Mouse (Mus musculus): Measurements from ENCODE around the gene Rbp2. TPM values are rescaled to one million over a fixed set of nuclear protein-coding genes. Genes with fewer than 3 reads are reported as not detected.

Rbp2 gene
- polyA plus RNA-seq, 1 experiment, result 69.0 TPM

- no peak for DNase-seq (ENCODE audit: low read depth, low spot score)
- WGBS, result 89% methylated on average over 6 of the region's 6 CpGs
Observed at GRCm38 (mm10) chr9:98510363-98511055, 24.6 kb downstream of the Rbp2 start.

GRCm38 (mm10) chr9:98523872-98524271 is 38.0 kb downstream of the Rbp2 start:
- no peak for DNase-seq (ENCODE audit: low read depth, low spot score)
- 53% methylated on average over 2 of the region's 2 CpGs for WGBS

DNA sequence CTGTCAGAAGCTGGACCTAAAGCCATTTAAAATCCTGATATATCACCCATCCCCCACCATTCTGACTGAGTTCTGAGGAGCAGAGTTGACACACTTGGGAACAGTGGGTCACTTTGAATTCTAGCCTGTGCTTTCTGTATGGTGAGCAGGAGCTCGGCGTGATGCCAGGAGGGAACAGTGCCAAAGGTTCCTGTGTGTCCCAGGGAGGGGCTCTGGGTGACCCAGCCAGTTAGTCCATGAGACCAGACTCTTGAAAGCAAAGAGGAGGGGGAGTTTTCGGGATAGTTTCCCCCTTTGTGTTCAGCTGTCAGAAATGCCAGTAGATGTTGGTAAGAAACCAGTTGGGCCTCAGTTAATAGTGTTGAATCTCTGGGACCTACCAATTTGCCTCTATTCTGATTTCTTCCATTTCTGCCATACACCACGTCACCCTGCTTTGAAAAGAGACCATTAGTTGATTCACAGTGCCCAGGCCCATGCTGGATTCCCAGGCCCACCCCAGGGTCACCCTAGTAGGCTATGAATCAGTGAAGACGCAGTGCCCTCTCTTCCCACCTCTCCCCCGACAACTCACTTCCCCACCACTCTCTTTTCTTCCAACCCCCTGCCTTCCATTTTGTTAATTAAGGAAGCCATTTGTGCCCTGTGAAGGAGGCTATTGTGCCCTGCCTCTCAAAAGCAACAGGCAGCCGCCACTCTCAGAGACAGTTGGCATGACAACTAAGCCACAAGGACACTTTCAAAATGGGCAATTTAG is 39.0 kb downstream of the Rbp2 start:
- no peak for DNase-seq (ENCODE audit: low read depth, low spot score)

GRCm38 (mm10) chr9:98525543-98525924 is 39.6 kb downstream of the Rbp2 start:
- 79% methylated on average over 7 of the region's 7 CpGs for WGBS
- no peak for DNase-seq (ENCODE audit: low read depth, low spot score)

More for the DNA sequence above, 39.0 kb downstream of the Rbp2 start:
- 67% methylated on average over 7 of the region's 7 CpGs for WGBS

DNA sequence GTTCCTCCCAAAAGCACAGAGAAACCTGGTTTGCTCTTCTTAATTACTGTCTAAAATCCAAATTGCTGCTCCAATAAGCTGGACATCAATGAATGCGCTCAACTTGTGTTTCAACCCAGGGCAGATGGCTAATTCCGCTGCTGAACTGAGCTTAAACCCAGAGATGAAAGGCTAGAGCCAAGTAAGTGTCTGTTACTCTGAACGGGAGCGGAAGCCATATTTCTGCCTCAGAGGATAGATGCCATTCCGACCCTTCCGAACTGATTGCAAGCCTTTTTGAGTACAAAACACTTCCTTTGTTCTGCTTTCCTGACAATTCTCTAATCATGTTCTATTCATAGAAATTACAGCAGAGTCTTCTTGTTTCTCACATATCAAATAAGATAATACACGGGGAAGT is 41.3 kb downstream of the Rbp2 start:
- 81% methylated on average over 7 of the region's 7 CpGs for WGBS
- DNase-seq (ENCODE audit: low read depth, low spot score), result no peak

GRCm38 (mm10) chr9:98529776-98530175 is 43.9 kb downstream of the Rbp2 start:
- DNase-seq (ENCODE audit: low read depth, low spot score), result no peak
- 85% methylated on average over 4 of the region's 4 CpGs for WGBS

DNA sequence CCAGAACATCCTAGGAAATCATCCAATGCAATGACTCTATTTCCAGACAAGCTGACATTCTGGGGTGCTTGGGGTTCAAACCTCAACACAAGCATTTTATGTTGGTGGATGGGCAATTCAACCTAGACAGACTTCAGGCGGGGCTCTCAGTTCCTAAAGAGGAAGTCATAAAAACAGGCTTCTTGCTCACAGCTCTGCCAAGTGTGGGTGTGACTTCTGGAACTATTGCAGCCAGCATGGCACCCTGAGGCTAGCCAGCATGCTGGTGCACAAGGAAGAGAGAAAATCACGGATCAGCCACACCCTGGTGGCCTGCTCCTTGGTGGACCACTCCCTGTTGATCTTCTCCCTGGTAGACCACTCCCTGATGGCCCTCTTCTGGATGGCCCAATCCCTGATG is 45.1 kb downstream of the Rbp2 start:
- DNase-seq (ENCODE audit: low read depth, low spot score), result peak; percentile 45
- WGBS, result 20% methylated on average over 2 of the region's 2 CpGs

- no peak for DNase-seq (ENCODE audit: low read depth, low spot score)
- 19% methylated on average over 4 of the region's 4 CpGs for WGBS
Observed at GRCm38 (mm10) chr9:98534675-98535280, 48.9 kb downstream of the Rbp2 start.

DNA sequence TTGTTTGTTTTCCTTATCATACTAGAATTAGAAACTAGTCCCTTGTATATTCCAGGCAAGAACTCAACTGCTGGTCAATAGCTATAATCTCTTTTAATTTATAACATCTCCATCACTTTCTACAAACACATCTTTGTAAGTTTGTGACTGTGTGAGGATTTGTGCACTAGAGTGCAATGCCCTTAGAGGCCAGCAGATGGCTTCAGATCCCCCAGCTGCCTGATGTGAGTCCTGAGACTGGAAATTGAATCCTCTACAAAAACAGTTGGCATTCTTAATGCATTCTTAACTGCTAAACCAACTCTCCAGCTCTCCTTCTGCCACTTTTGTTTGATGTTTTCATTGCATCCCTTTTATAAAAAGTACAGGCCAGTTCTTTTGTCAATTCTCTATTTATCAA is 49.8 kb downstream of the Rbp2 start:
- DNase-seq (ENCODE audit: low read depth, low spot score), result no peak

DNA sequence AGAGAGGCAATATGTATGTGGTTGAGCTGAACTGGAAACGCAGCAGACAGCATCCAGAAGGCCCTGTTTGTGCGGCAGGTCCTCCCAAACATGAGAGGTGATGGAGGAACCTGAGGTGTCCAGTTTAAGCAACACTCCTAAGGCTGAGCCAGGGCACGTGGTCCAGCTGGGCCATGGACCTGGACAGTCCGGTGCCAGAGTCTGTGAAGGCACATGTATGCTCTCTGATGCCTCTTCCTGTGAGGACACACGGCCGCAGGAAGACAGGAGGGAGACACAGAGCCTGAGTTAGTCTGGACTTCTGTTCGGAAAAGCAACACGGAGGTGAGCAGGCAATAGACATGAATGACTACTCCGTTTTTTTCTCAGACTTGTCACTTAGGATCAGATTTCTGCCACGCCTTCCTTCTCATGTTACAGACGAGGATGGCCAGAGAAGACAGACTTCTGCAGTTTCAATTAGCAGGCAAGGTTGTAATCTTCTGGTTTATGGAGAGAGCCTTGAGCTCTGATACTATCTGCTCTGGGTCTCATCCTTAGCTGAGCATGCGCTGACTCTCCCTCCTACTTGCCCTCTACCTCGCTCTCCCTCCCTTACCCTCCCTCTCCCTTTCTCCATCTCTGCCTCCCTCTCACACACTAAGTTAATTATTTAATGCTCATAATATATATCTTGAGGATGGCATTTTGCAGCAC is 52.2 kb downstream of the Rbp2 start:
- 34% methylated on average over 13 of the region's 13 CpGs for WGBS
- DNase-seq (ENCODE audit: low read depth, low spot score), result no peak

GRCm38 (mm10) chr9:98538713-98539360 is 52.9 kb downstream of the Rbp2 start:
- peak; percentile 35 for DNase-seq (ENCODE audit: low read depth, low spot score)
- WGBS, result 4% methylated on average over 13 of the region's 13 CpGs

GRCm38 (mm10) chr9:98544042-98544441 is 58.1 kb downstream of the Rbp2 start:
- 61% methylated on average over 3 of the region's 3 CpGs for WGBS

More at GRCm38 (mm10) chr9:98544042-98544441, 58.1 kb downstream of the Rbp2 start:
- no peak for DNase-seq (ENCODE audit: low read depth, low spot score)

Other genes with a start within 250 kb of the Rbp2 start
- gene Nmnat3, start 198.7 kb upstream of the Rbp2 start, polyA plus RNA-seq (2012; rRNA removed), result 5.8 and 8.3 TPM in 2 replicates
- gene Rbp1, start 63.2 kb upstream of the Rbp2 start, polyA plus RNA-seq (2012; rRNA removed), result 2.3 and 2.4 TPM in 2 replicates
- gene Copb2, start 77.6 kb downstream of the Rbp2 start, polyA plus RNA-seq (2012; rRNA removed), result 47.3 and 72.1 TPM in 2 replicates
- gene Mrps22, start 115.5 kb downstream of the Rbp2 start, polyA plus RNA-seq (2012; rRNA removed), result 15.6 and 19.2 TPM in 2 replicates

All from large intestine, adult 2 months (tissue).